Mouse (Mus musculus) layer of hippocampus, postnatal 36 days (tissue): ENCODE data around the gene Vat1l. TPM values are rescaled to one million over a fixed set of nuclear protein-coding genes. Genes with fewer than 3 reads are reported as not detected.
A peak's percentile ranks its signal among the peaks of the same experiment; 100 is the strongest.

Experiments used
- DNase-seq, 2 experiments: peaks; one replicate each; pipeline ENCODE4 v3.0.0; 2022
- total RNA-seq, 2 experiments: library from RNA; stranded (reverse); gene quantifications; 2 replicates each; pipeline ENCODE4 v1.2.3; 2021

Vat1l gene
- total RNA-seq, 2 experiments from 2014 or later: 14.4 to 14.8 TPM

- DNase-seq: no peak
Measured at GRCm38 (mm10) chr8:114399273-114399672, 193.9 kb downstream of the Vat1l start.

GRCm38 (mm10) chr8:114401679-114402078 is 196.3 kb downstream of the Vat1l start:
- no peak for DNase-seq

- DNase-seq: no peak
Measured at GRCm38 (mm10) chr8:114411421-114411820, 206.0 kb downstream of the Vat1l start.

- no peak for DNase-seq
Measured at GRCm38 (mm10) chr8:114417786-114418185, 212.4 kb downstream of the Vat1l start, which contains the start of gene Clec3a. TSS of gene Clec3a (plus strand) at chr8:114418086.

- DNase-seq: no peak
Measured at GRCm38 (mm10) chr8:114418486-114418885, 213.1 kb downstream of the Vat1l start.

- DNase-seq: no peak
Measured at GRCm38 (mm10) chr8:114418904-114419303, 213.5 kb downstream of the Vat1l start.

GRCm38 (mm10) chr8:114421544-114421943 is 216.1 kb downstream of the Vat1l start:
- peak; percentile 6 to 19 for DNase-seq

Other genes with a start within 250 kb of the Vat1l start
- gene Nudt7, start 72.1 kb upstream of the Vat1l start, total RNA-seq: 1 to 10 TPM; 5.0 to 5.3 TPM
- gene Clec3a, start 212.5 kb downstream of the Vat1l start, total RNA-seq: not detected
- gene Wwox, start 234.0 kb downstream of the Vat1l start, total RNA-seq: 10 to 100 TPM; 10.5 to 12.5 TPM